Mouse (Mus musculus) intestine, embryonic 14.5 days (tissue): Measurements from ENCODE around the gene Dcun1d1. TPM values are rescaled to one million over a fixed set of nuclear protein-coding genes. Genes with fewer than 3 reads are reported as not detected.

Experiments
- ATAC-seq: fragments of 200-750 bp; cut with Nextera tagmentation; replicated peaks from 2 replicates; pipeline ENCODE4 v1.8.0; 2017; ENCODE audit warnings: low read depth, moderate number of reproducible peaks, moderate TSS enrichment, moderate library complexity; ENCODE audit not compliant: low FRiP score, low TSS enrichment
- DNase-seq: peaks from one replicate; pipeline ENCODE4 v3.0.0-alpha.2; 2018; ENCODE audit warnings: low spot score
- H3K27ac ChIP-seq: fragments of 300-500 bp; sonication (generic); 2 replicates; pipeline ENCODE4 v1.5.1; 2014; ENCODE audit warnings: low read depth, mild to moderate bottlenecking, control low read depth
- H3K27me3 ChIP-seq: fragments of 300-500 bp; sonication (generic); replicated peaks from 2 replicates; pipeline ENCODE4 v1.6.1; 2014; ENCODE audit warnings: low read length, control low read depth; ENCODE audit not compliant: control insufficient read depth, insufficient read depth
- H3K36me3 ChIP-seq: fragments of 300-500 bp; sonication (generic); 2 replicates; pipeline ENCODE4 v1.6.1; 2014; ENCODE audit warnings: low read length, control low read depth; ENCODE audit not compliant: control insufficient read depth, insufficient read depth
- H3K4me1 ChIP-seq: fragments of 300-500 bp; sonication (generic); replicated peaks from 2 replicates; pipeline ENCODE4 v1.6.1; 2014; ENCODE audit warnings: low read length, control low read depth, mixed read lengths; ENCODE audit not compliant: control insufficient read depth, insufficient read depth
- H3K4me2 ChIP-seq: fragments of 300-500 bp; sonication (generic); 2 replicates; pipeline ENCODE4 v1.6.1; 2014; ENCODE audit warnings: low read length
- H3K4me3 ChIP-seq: fragments of 300-500 bp; sonication (generic); 2 replicates; pipeline ENCODE4 v1.5.1; 2014; ENCODE audit warnings: low read depth, low read length, control low read depth, mixed read lengths
- H3K9ac ChIP-seq: fragments of 300-500 bp; sonication (generic); 2 replicates; pipeline ENCODE4 v1.6.1; 2014; ENCODE audit warnings: mild to moderate bottlenecking, low read length
- H3K9me3 ChIP-seq: fragments of 300-500 bp; sonication (generic); 2 replicates; pipeline ENCODE4 v1.6.1; 2016; ENCODE audit warnings: low read length, control low read depth; ENCODE audit not compliant: control insufficient read depth
- WGBS: fragments of 180-500 bp; shearing (Covaris S2); extraction: QIAGEN DNeasy Blood & Tissue Kit; methylation state at CpG from one replicate; pipeline ENCODE4 v1.1.7; 2014; 5-methylcytosine and 5-hydroxymethylcytosine counted together
- polyA plus RNA-seq: library from polyadenylated mRNA; unstranded; fragments of >200 nt; fragmentation: Nextera tagmentation; extraction: Ambion mirVana; gene quantifications from 2 replicates; pipeline ENCODE4 v1.2.1, GENCODE M21; 2014

The Dcun1d1 gene
- 79.1 and 86.6 TPM in 2 replicates for polyA plus RNA-seq

- Histone ChIP-seq H3K27ac (no peak within 1 kb of the TSS), H3K4me3 (no peak within 1 kb of the TSS), H3K4me1 (peaks cover 11% of the 10 kb centered on the region), H3K27me3 (no peaks in the 10 kb centered on the region), H3K9ac (no peak within 1 kb of the TSS), H3K36me3 (peaks cover 8% of the 10 kb centered on the region), H3K4me2 (no peak within 1 kb of the TSS), H3K9me3 (no peaks in the 10 kb centered on the region)
- 94% methylated on average over 6 of the region's 6 CpGs for WGBS
- ATAC-seq (no peak), DNase-seq (no peak)
Measured at GRCm38 (mm10) chr3:35937345-35937744, at the start of gene Dcun1d1. Gene Dcun1d1 (minus strand): TSS chr3:35937445.

- H3K9me3 ChIP-seq: no peaks in the 10 kb centered on the region
- no peak overlapping the region for H3K4me3 ChIP-seq
- peaks cover 60% of the 10 kb centered on the region for H3K36me3 ChIP-seq
- DNase-seq (no peak), ATAC-seq (no peak)
- H3K27ac ChIP-seq: no peak overlapping the region
- H3K9ac ChIP-seq: no peak overlapping the region
- H3K27me3 ChIP-seq: no peaks in the 10 kb centered on the region
- no peak overlapping the region for H3K4me2 ChIP-seq
- 89% methylated on average over 6 of the region's 6 CpGs for WGBS
- no peaks in the 10 kb centered on the region for H3K4me1 ChIP-seq
Measured at GRCm38 (mm10) chr3:35986266-35986665, 49.0 kb upstream of the Dcun1d1 start.

GRCm38 (mm10) chr3:35973551-35973950 lies 36.3 kb upstream of the Dcun1d1 start:
- WGBS: 69% methylated on average over 7 of the region's 7 CpGs
- H3K36me3 ChIP-seq: peaks cover 76% of the 10 kb centered on the region
- no peak for DNase-seq

GRCm38 (mm10) chr3:35972985-35973384 lies 35.7 kb upstream of the Dcun1d1 start:
- no peak for DNase-seq
- no peak overlapping the region for H3K27ac ChIP-seq
- 75% methylated on average over 4 of the region's 4 CpGs for WGBS
- no peaks in the 10 kb centered on the region for H3K9me3 ChIP-seq
- ATAC-seq: no peak
- H3K4me3 ChIP-seq: no peak overlapping the region
- H3K4me2 ChIP-seq: no peak overlapping the region
- no peaks in the 10 kb centered on the region for H3K27me3 ChIP-seq
- H3K4me1 ChIP-seq: no peaks in the 10 kb centered on the region
- H3K36me3 ChIP-seq: peaks cover 77% of the 10 kb centered on the region
- H3K9ac ChIP-seq: no peak overlapping the region

More at GRCm38 (mm10) chr3:35973551-35973950, 36.3 kb upstream of the Dcun1d1 start:
- no peak overlapping the region for H3K4me3 ChIP-seq
- no peak overlapping the region for H3K4me2 ChIP-seq
- H3K9me3 ChIP-seq: no peaks in the 10 kb centered on the region
- ATAC-seq: no peak
- no peaks in the 10 kb centered on the region for H3K27me3 ChIP-seq
- no peak overlapping the region for H3K9ac ChIP-seq
- H3K27ac ChIP-seq: no peak overlapping the region
- H3K4me1 ChIP-seq: no peaks in the 10 kb centered on the region

GRCm38 (mm10) chr3:35971149-35971548 lies 33.9 kb upstream of the Dcun1d1 start:
- DNase-seq: no peak
- Histone ChIP-seq H3K27ac (no peak overlapping the region), H3K4me3 (no peak overlapping the region), H3K4me1 (no peaks in the 10 kb centered on the region), H3K36me3 (peaks cover 73% of the 10 kb centered on the region), H3K9ac (no peak overlapping the region), H3K4me2 (no peak overlapping the region), H3K27me3 (no peaks in the 10 kb centered on the region), H3K9me3 (no peaks in the 10 kb centered on the region)
- ATAC-seq: no peak
- 92% methylated on average over 12 of the region's 12 CpGs for WGBS

- DNase-seq (no peak), ATAC-seq (no peak)
Measured at GRCm38 (mm10) chr3:35970441-35970840, 33.2 kb upstream of the Dcun1d1 start.

GRCm38 (mm10) chr3:35967366-35967921 lies 30.2 kb upstream of the Dcun1d1 start:
- no peak overlapping the region for H3K9ac ChIP-seq
- DNase-seq (no peak), ATAC-seq (no peak)
- H3K4me2 ChIP-seq: no peak overlapping the region
- H3K4me3 ChIP-seq: no peak overlapping the region
- no peaks in the 10 kb centered on the region for H3K9me3 ChIP-seq
- no peaks in the 10 kb centered on the region for H3K4me1 ChIP-seq
- no peak overlapping the region for H3K27ac ChIP-seq
- no peaks in the 10 kb centered on the region for H3K27me3 ChIP-seq
- 91% methylated on average over 8 of the region's 8 CpGs for WGBS
- peaks cover 57% of the 10 kb centered on the region for H3K36me3 ChIP-seq

More at GRCm38 (mm10) chr3:35970441-35970840, 33.2 kb upstream of the Dcun1d1 start:
- Histone ChIP-seq H3K4me1 (no peaks in the 10 kb centered on the region), H3K4me2 (no peak overlapping the region), H3K9me3 (no peaks in the 10 kb centered on the region), H3K9ac (no peak overlapping the region), H3K27me3 (no peaks in the 10 kb centered on the region), H3K4me3 (no peak overlapping the region), H3K36me3 (peaks cover 69% of the 10 kb centered on the region), H3K27ac (no peak overlapping the region)
- 90% methylated on average over 4 of the region's 4 CpGs for WGBS

GRCm38 (mm10) chr3:35966493-35966892 lies 29.2 kb upstream of the Dcun1d1 start:
- peaks cover 55% of the 10 kb centered on the region for H3K36me3 ChIP-seq
- no peak overlapping the region for H3K4me2 ChIP-seq
- no peak overlapping the region for H3K27ac ChIP-seq
- H3K4me1 ChIP-seq: no peaks in the 10 kb centered on the region
- H3K9me3 ChIP-seq: no peaks in the 10 kb centered on the region
- no peak overlapping the region for H3K4me3 ChIP-seq
- H3K9ac ChIP-seq: no peak overlapping the region
- DNase-seq (no peak), ATAC-seq (no peak)
- WGBS: 96% methylated on average over 2 of the region's 2 CpGs
- no peaks in the 10 kb centered on the region for H3K27me3 ChIP-seq

- peaks cover 53% of the 10 kb centered on the region for H3K36me3 ChIP-seq
Measured at GRCm38 (mm10) chr3:35964928-35965327, 27.7 kb upstream of the Dcun1d1 start.

More at GRCm38 (mm10) chr3:35964928-35965327, 27.7 kb upstream of the Dcun1d1 start:
- Histone ChIP-seq H3K9ac (no peak overlapping the region), H3K4me2 (no peak overlapping the region), H3K27ac (no peak overlapping the region), H3K9me3 (no peaks in the 10 kb centered on the region), H3K4me1 (no peaks in the 10 kb centered on the region), H3K4me3 (no peak overlapping the region), H3K27me3 (no peaks in the 10 kb centered on the region)
- ATAC-seq (no peak), DNase-seq (no peak)
- 75% methylated on average over 4 of the region's 4 CpGs for WGBS
